Mouse (Mus musculus) brain, embryonic 14.5 days (tissue): ENCODE data around the gene Prrt3.

Experiments
- CTCF ChIP-seq: fragments of 200-500 bp; IDR thresholded peaks from 2 replicates; pipeline ENCODE4 v1.5.1; 2012; ENCODE audit warnings: inconsistent platforms, mild to moderate bottlenecking, moderate library complexity, borderline replicate concordance; ENCODE audit not compliant: insufficient read depth, insufficient read length; ENCODE audit errors: extremely low read depth
- POLR2A ChIP-seq: fragments of 200-500 bp; IDR thresholded peaks from 2 replicates; pipeline ENCODE4 v1.6.1; 2012; ENCODE audit warnings: mild to moderate bottlenecking, inconsistent platforms, borderline replicate concordance; ENCODE audit not compliant: poor library complexity, insufficient read depth, insufficient read length, severe bottlenecking; ENCODE audit errors: extremely low read depth

- TF ChIP-seq POLR2A, result no peak
- TF ChIP-seq CTCF, result no peak
Observed at GRCm38 (mm10) chr6:113483729-113484128, 18.0 kb downstream of the Prrt3 start.
